Mouse (Mus musculus): Measurements from ENCODE around the gene Snx15.

The Snx15 gene

DNA sequence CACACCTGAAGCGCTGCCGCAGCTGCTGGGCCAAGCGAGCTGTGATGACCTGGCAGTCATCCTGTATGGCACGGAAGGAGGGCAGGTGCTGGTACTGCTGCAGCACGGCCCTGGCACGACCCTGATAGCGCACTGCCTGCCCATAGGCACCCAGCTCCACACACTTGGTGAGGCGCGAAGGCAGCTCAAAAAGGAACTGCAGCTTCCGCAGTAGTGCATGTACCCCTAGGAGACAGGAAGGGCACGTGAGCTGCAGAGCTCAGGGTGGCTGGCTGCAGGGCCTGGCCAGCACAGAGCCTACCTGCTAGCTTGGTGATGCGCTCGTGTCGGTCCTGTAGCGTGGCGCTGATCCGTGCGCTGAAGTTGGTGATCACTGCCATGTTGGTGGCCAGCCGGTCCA, 56.8 kb downstream of the Snx15 start:
- DNase-seq (ENCODE audit: low spot score) = no peak

GRCm38 (mm10) chr19:6070571-6071250, 57.4 kb downstream of the Snx15 start:
- DNase-seq (ENCODE audit: low spot score) = no peak

DNA sequence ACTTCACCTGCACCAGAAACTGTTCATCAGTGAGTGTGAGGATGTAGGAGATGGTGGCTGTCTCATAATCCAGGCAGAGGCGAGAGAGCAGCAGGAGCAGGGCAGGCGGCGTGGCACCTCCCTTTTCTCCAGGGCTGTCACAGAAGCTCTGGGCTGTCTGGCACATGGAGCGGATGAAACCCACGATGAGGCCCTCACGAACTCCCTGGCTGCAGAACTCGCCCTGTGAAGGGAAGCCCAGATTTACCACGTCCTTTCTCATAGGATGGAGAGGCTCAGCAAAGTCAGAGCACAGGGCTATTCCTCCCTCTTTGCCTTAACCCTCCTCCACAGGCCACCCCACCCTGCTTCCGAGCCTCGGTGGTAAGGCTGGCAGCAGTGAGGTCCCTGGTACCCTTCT, 58.3 kb downstream of the Snx15 start:
- DNase-seq (ENCODE audit: low spot score) = no peak

Measured in c-Kit-positive CD71-positive TER-119-positive erythroid progenitor cells, embryonic 14.5 days (primary cell).